Mouse (Mus musculus) CH12.LX (cell line): ENCODE measurements at regions not wholly inside any gene's neighbourhood (a gene's known extent, or its start where the extent isn't known, plus 50 kb on each side); places are given as distances from the start of the nearest gene placed in this dataset.
A peak's percentile ranks its signal among the peaks of the same experiment; 100 is the strongest.

ENCODE experiments used
- DNase-seq: peaks from one replicate; pipeline ENCODE4 v3.0.0-alpha.2; 2013; ENCODE audit errors: extremely low read depth
- H3K27ac ChIP-seq: 2 replicates; pipeline ENCODE4 v1.5.1; 2012; ENCODE audit warnings: low read depth, mild to moderate bottlenecking, control low read depth, moderate library complexity; ENCODE audit not compliant: insufficient read depth
- H3K27me3 ChIP-seq: replicated peaks from 2 replicates; pipeline ENCODE3; 2012; ENCODE audit warnings: inconsistent platforms
- H3K36me3 ChIP-seq, 2 experiments: replicated peaks in 1 of 2; 2 replicates each; pipeline versions ENCODE3 to v1.6.1; 2012; ENCODE audit warnings: inconsistent platforms in 1 of 2, low read length in 1 of 2, mild to moderate bottlenecking in 1 of 2, mixed read lengths in 1 of 2, moderate library complexity in 1 of 2; ENCODE audit not compliant: control insufficient read depth in 1 of 2, insufficient read depth in 1 of 2
- H3K4me1 ChIP-seq, 2 experiments: 2 replicates each; pipeline ENCODE4 v1.6.1; 2012; ENCODE audit warnings: inconsistent platforms in 1 of 2, moderate library complexity in 1 of 2; ENCODE audit not compliant: insufficient read depth in 2 of 2, control insufficient read depth in 1 of 2
- H3K4me2 ChIP-seq: 2 replicates; pipeline ENCODE4 v1.6.1; 2012; ENCODE audit warnings: low read depth, mild to moderate bottlenecking, control low read depth; ENCODE audit not compliant: poor library complexity, insufficient read depth, severe bottlenecking
- H3K4me3 ChIP-seq, 3 experiments: fragments of 150-350 bp in 1 of 3; sonication (generic) in 1 of 3; replicated peaks in 1 of 3; 2 replicates each; pipeline versions ENCODE3 to v1.5.1; 2011 to 2012; ENCODE audit warnings: low read depth in 2 of 3, low read length in 2 of 3, mild to moderate bottlenecking in 2 of 3, moderate library complexity in 2 of 3, control low read depth in 1 of 3, improper control_type of control experiment in 1 of 3, inconsistent platforms in 1 of 3, mixed read lengths in 1 of 3; ENCODE audit not compliant: poor library complexity in 1 of 3
- H3K79me2 ChIP-seq: replicated peaks from 2 replicates; pipeline ENCODE4 v1.6.1; 2012; ENCODE audit warnings: mild to moderate bottlenecking, moderate library complexity; ENCODE audit not compliant: control insufficient read depth, poor library complexity, insufficient read depth, severe bottlenecking; ENCODE audit errors: extremely low read depth
- H3K9ac ChIP-seq: 2 replicates; pipeline ENCODE4 v1.6.1; 2012; ENCODE audit warnings: low read depth, mild to moderate bottlenecking, control low read depth, moderate library complexity; ENCODE audit not compliant: insufficient read depth
- H3K9me3 ChIP-seq: replicated peaks from 2 replicates; pipeline ENCODE3; 2012; ENCODE audit warnings: low read length, inconsistent platforms, mixed read lengths
- BHLHE40 ChIP-seq: IDR thresholded peaks from 2 replicates; pipeline ENCODE4 v1.6.1; 2011; ENCODE audit warnings: mild to moderate bottlenecking, low read depth, low read length, improper control_type of control experiment
- CHD1 ChIP-seq: IDR thresholded peaks from 2 replicates; pipeline ENCODE4 v1.6.1; 2012; ENCODE audit warnings: low read depth, low read length, improper control_type of control experiment, inconsistent platforms
- CTCF ChIP-seq, 2 experiments: IDR thresholded peaks in 1 of 2; conservative IDR thresholded peaks in 1 of 2; 2 replicates each; pipeline ENCODE4 v1.5.1; 2011 to 2012; ENCODE audit warnings: low read depth in 2 of 2, low read length in 2 of 2, improper control_type of control experiment in 1 of 2, inconsistent platforms in 1 of 2, mild to moderate bottlenecking in 1 of 2, moderate library complexity in 1 of 2
- ELF1 ChIP-seq: IDR thresholded peaks from 2 replicates; pipeline ENCODE4 v1.6.1; 2014; ENCODE audit warnings: low read depth, mild to moderate bottlenecking, inconsistent platforms, low read length, improper control_type of control experiment
- ETS1 ChIP-seq: conservative IDR thresholded peaks from 2 replicates; pipeline ENCODE4 v1.6.1; 2012; ENCODE audit warnings: low read depth, mild to moderate bottlenecking, inconsistent platforms, low read length, improper control_type of control experiment, moderate library complexity
- HCFC1 ChIP-seq: IDR thresholded peaks from 2 replicates; pipeline ENCODE4 v1.6.1; 2012; ENCODE audit warnings: low read depth, mild to moderate bottlenecking, inconsistent platforms, low read length, improper control_type of control experiment
- IRF4 ChIP-seq: IDR thresholded peaks from 2 replicates; pipeline ENCODE4 v1.6.1; 2014; ENCODE audit warnings: low read depth, mild to moderate bottlenecking, inconsistent platforms, low read length, improper control_type of control experiment
- MEF2A ChIP-seq: IDR thresholded peaks from 2 replicates; pipeline ENCODE4 v1.6.1; 2014; ENCODE audit warnings: low read depth, mild to moderate bottlenecking, inconsistent platforms, low read length, improper control_type of control experiment, borderline replicate concordance
- MYC ChIP-seq: IDR thresholded peaks from 2 replicates; pipeline ENCODE4 v1.6.1; 2011; ENCODE audit warnings: low read depth, mild to moderate bottlenecking, improper control_type of control experiment, low read length
- NELFE ChIP-seq: IDR thresholded peaks from 2 replicates; pipeline ENCODE4 v1.6.1; 2011; ENCODE audit warnings: low read depth, low read length, improper control_type of control experiment
- PAX5 ChIP-seq: IDR thresholded peaks from 2 replicates; pipeline ENCODE4 v1.6.1; 2012; ENCODE audit warnings: low read length, inconsistent platforms, mixed read lengths
- POLR2AphosphoS2 ChIP-seq: IDR thresholded peaks from 2 replicates; pipeline ENCODE4 v1.6.1; 2011; ENCODE audit warnings: low read depth, low read length, improper control_type of control experiment
- RAD21 ChIP-seq: IDR thresholded peaks from 2 replicates; pipeline ENCODE4 v1.6.1; 2011; ENCODE audit warnings: low read depth, mild to moderate bottlenecking, low read length, improper control_type of control experiment, moderate library complexity
- SMC3 ChIP-seq: IDR thresholded peaks from 2 replicates; pipeline ENCODE4 v1.6.1; 2011; ENCODE audit warnings: low read depth, low read length, improper control_type of control experiment
- TBP ChIP-seq: conservative IDR thresholded peaks from 2 replicates; pipeline ENCODE4 v1.6.1; 2011; ENCODE audit warnings: low read depth, low read length, improper control_type of control experiment
- TCF12 ChIP-seq: IDR thresholded peaks from 2 replicates; pipeline ENCODE4 v1.6.1; 2014; ENCODE audit warnings: low read depth, mild to moderate bottlenecking, inconsistent platforms, low read length, improper control_type of control experiment
- UBTF ChIP-seq: IDR thresholded peaks from 2 replicates; pipeline ENCODE4 v1.6.1; 2012; ENCODE audit warnings: low read depth, mild to moderate bottlenecking, inconsistent platforms, low read length, improper control_type of control experiment, moderate library complexity
- USF1 ChIP-seq: IDR thresholded peaks from 2 replicates; pipeline ENCODE4 v1.6.1; 2014; ENCODE audit warnings: low read depth, mild to moderate bottlenecking, inconsistent platforms, low read length, improper control_type of control experiment
- ZMIZ1 ChIP-seq: IDR thresholded peaks from 2 replicates; pipeline ENCODE4 v1.6.1; 2012; ENCODE audit warnings: low read depth, mild to moderate bottlenecking, inconsistent platforms, low read length, improper control_type of control experiment
- dilution Hi-C: fragments of 300-500 bp; cut with MboI; formaldehyde crosslinking; loops from 2 replicates; pipeline ENCODE4 v1.14.3; 2020; ENCODE audit warnings: low sequenced_read_pairs; ENCODE audit not compliant: extremely low pct_unique_long_range_greater_than_20kb, extremely low pct_ligation_motif_present
- in situ Hi-C: fragments of 300-500 bp; cut with MboI; formaldehyde crosslinking; loops from 3 replicates; pipeline ENCODE4 v1.14.3; 2019; ENCODE audit warnings: low sequenced_read_pairs, low pct_ligation_motif_present, low pct_unique_long_range_greater_than_20kb, mixed read lengths

DNA sequence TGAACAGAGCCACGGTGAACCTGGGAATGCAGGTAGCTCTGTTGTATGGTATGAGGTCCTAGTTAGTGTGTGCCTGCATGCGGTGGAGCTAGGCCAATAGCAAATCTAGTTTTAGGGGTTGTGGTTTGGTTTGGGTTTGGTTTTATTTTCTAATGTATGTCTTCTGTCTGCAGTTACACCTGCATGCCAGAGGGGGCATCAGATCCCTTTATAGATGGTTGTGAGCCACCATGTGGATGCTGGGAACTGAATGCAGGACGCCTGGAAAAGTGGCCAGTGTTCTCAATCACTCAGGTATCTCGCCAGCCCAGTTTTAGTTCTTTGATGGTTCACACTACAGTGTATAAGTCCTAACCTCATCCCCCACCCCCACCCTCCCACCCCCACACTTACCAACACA, 194.6 kb upstream of the Msx2 start:
- no peak for TF ChIP-seq CHD1
- no peak for TF ChIP-seq MEF2A
- TF ChIP-seq RAD21 = no peak
- TF ChIP-seq IRF4 = no peak
- no peak for TF ChIP-seq NELFE
- no peak for TF ChIP-seq UBTF
- TF ChIP-seq TCF12 = no peak
- TF ChIP-seq MYC = no peak
- Histone ChIP-seq H3K4me2 (no peak overlapping the region), H3K4me3 (no peak overlapping the region), H3K4me1 (no peaks in the 10 kb centered on the region), H3K9ac (no peak overlapping the region), H3K27me3 (peaks cover 36% of the 10 kb centered on the region), H3K9me3 (peaks cover 8% of the 10 kb centered on the region), H3K27ac (no peak overlapping the region), H3K36me3 (no peaks in the 10 kb centered on the region), H3K79me2 (no peaks in the 10 kb centered on the region)
- dilution Hi-C loops (no loop called here), in situ Hi-C loops (no loop called here)
- DNase-seq = no peak

DNA sequence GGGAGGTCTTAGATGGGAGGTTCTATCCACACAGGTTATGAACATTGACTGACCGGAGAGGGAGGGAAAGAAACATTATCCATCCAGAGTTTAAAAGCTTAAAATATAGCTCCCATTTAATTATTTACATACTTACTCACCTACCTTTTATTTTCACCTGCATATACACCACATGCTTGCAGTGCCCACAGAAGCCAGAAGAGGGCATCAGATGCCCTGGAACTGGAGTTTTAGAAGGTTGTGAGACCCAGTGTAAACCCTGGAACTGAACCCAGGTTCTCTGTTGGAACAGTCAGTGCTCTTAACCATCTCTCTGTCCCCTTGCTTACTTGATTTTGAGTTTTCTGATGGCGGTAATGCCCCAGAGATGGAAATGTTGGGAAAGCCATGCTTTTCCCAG, 192.7 kb upstream of the Msx2 start:
- dilution Hi-C loops = no loop called here
- DNase-seq = no peak
- H3K4me1 ChIP-seq = no peaks in the 10 kb centered on the region
- peak; percentile 26 for TF ChIP-seq SMC3
- no peak for TF ChIP-seq ELF1
- no peak for TF ChIP-seq BHLHE40
- no peak for TF ChIP-seq HCFC1
- peak; percentile 30 for TF ChIP-seq RAD21
- TF ChIP-seq CTCF (conservative IDR thresholded peaks at IDR 0.05 in 1 of 2, IDR thresholded peaks at IDR 0.05 in 1 of 2; ENCODE audit: low read depth in 2 of 2, low read length in 2 of 2) = peak; percentile 11 to 57; a peak in 2 of 4 replicates
- in situ Hi-C loops = no loop called here
- no peak overlapping the region for H3K9ac ChIP-seq
- no peak overlapping the region for H3K27ac ChIP-seq
- H3K9me3 ChIP-seq = peaks cover 8% of the 10 kb centered on the region
- no peaks in the 10 kb centered on the region for H3K79me2 ChIP-seq
- H3K27me3 ChIP-seq = peaks cover 29% of the 10 kb centered on the region
- H3K36me3 ChIP-seq = no peaks in the 10 kb centered on the region
- no peak overlapping the region for H3K4me3 ChIP-seq
- H3K4me2 ChIP-seq = no peak overlapping the region

DNA sequence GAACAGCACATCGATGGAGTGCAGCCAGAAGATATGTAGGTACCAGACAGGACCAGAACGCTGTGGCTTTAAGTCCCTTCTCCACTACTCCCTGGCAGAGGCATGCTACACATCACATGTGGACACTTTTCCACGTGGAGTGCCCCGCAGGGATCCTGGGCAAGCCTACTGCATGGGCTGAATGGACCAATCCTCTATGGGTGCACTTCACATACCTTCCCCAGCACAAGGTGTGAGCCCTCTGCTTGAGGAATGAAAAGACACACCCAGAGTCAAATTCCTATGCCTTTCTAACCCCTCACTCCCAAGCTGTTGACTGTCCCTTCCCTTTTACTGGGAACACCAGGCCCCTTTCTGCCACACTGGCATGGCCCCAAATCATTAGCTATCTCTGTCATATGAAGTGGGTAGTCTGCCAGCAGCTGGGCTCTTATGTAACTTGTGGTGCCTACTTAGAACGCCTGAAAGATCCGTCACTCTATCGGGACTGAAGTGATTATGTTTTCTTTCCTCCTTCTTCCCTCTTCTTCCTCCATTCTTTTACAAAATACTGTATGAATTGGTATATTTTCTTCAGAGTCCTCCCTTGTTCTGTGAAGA, 191.9 kb upstream of the Msx2 start:
- DNase-seq = no peak
- H3K27me3 ChIP-seq = peaks cover 31% of the 10 kb centered on the region
- no peaks in the 10 kb centered on the region for H3K4me1 ChIP-seq
- dilution Hi-C loops (no loop called here), in situ Hi-C loops (no loop called here)
- peaks cover 8% of the 10 kb centered on the region for H3K9me3 ChIP-seq
- H3K79me2 ChIP-seq = no peaks in the 10 kb centered on the region
- H3K4me3 ChIP-seq = no peak overlapping the region
- H3K4me2 ChIP-seq = no peak overlapping the region
- no peaks in the 10 kb centered on the region for H3K36me3 ChIP-seq
- no peak overlapping the region for H3K27ac ChIP-seq
- TF ChIP-seq TCF12 = no peak
- TF ChIP-seq ETS1 = no peak
- TF ChIP-seq POLR2AphosphoS2 = no peak
- TF ChIP-seq ZMIZ1 = no peak
- TF ChIP-seq USF1 = no peak
- no peak for TF ChIP-seq PAX5
- TF ChIP-seq ELF1 = no peak
- TF ChIP-seq TBP = no peak
- TF ChIP-seq CTCF (conservative IDR thresholded peaks at IDR 0.05 in 1 of 2, IDR thresholded peaks at IDR 0.05 in 1 of 2; ENCODE audit: low read depth in 2 of 2, low read length in 2 of 2) = no peak
- H3K9ac ChIP-seq = no peak overlapping the region
